ENCODE assay signal across 1 mouse cellular context in genomic region chr4:129608426-129609025, GRCm38 (mm10).
TF ChIP-seq lines count a peak whose summit lies in the region.

No protein-coding gene starts in this region.

TF ChIP-seq in CH12.LX, 34 proteins besides CTCF, POLR2A, EP300 and RAD21 (continued from another document):
- TF ChIP-seq UBTF (IDR thresholded peaks at IDR 0.05; ENCODE audit: low read depth, low read length) = no peak
- peak; percentile 81 for TF ChIP-seq ZC3H11A (IDR thresholded peaks at IDR 0.05; ENCODE audit: low read depth, low read length)
- TF ChIP-seq SMC3 (IDR thresholded peaks at IDR 0.05; ENCODE audit: low read depth, low read length) = peak; percentile 94
- 0 out of 2 replicates have a peak, but pooled peaks have one; percentile 13 for TF ChIP-seq TCF12 (IDR thresholded peaks at IDR 0.05; ENCODE audit: low read depth, low read length)
- peak; percentile 37; the same call in 1 of the 2 replicates for TF ChIP-seq MYC (IDR thresholded peaks at IDR 0.05; ENCODE audit: low read depth, low read length)
- TF ChIP-seq SIN3A (IDR thresholded peaks at IDR 0.05; ENCODE audit: low read length) = no peak
- 0 out of 2 replicates have a peak, but pooled peaks have one; percentile 3 for TF ChIP-seq USF2 (conservative IDR thresholded peaks at IDR 0.05; ENCODE audit: low read depth, low read length)
- TF ChIP-seq ELF1 (IDR thresholded peaks at IDR 0.05; ENCODE audit: low read depth, low read length) = peak; percentile 74
- peak; percentile 45; the same call in 1 of the 2 replicates for TF ChIP-seq IRF4 (IDR thresholded peaks at IDR 0.05; ENCODE audit: low read depth, low read length)
- TF ChIP-seq NRF1 (IDR thresholded peaks at IDR 0.05; ENCODE audit: low read depth, low read length) = peak; percentile 60; the same call in 1 of the 2 replicates
